Mouse (Mus musculus) forebrain, embryonic 12.5 days (tissue): ENCODE measurements around the gene Stk33. TPM values are rescaled to one million over a fixed set of nuclear protein-coding genes. Genes with fewer than 3 reads are reported as not detected.

Source experiments
- ATAC-seq: fragments of 200-750 bp; cut with Nextera tagmentation; 2 replicates; pipeline ENCODE4 v1.8.0; 2017; ENCODE audit warnings: moderate TSS enrichment; ENCODE audit not compliant: low FRiP score
- H3K27ac ChIP-seq: fragments of 300-500 bp; sonication (generic); 2 replicates; pipeline ENCODE4 v1.5.1; 2016; ENCODE audit warnings: mild to moderate bottlenecking
- H3K27me3 ChIP-seq: fragments of 300-500 bp; sonication (generic); 2 replicates; pipeline ENCODE4 v1.6.1; 2016; ENCODE audit warnings: mild to moderate bottlenecking
- H3K36me3 ChIP-seq: fragments of 300-500 bp; sonication (generic); replicated peaks from 2 replicates; pipeline ENCODE4 v1.6.1; 2016; ENCODE audit warnings: mild to moderate bottlenecking
- H3K4me1 ChIP-seq: fragments of 300-500 bp; sonication (generic); 2 replicates; pipeline ENCODE4 v1.6.1; 2016
- H3K4me2 ChIP-seq: fragments of 300-500 bp; sonication (generic); 2 replicates; pipeline ENCODE4 v1.6.1; 2016; ENCODE audit warnings: mild to moderate bottlenecking, moderate library complexity
- H3K4me3 ChIP-seq: fragments of 300-500 bp; sonication (generic); replicated peaks from 2 replicates; pipeline ENCODE4 v1.5.1; 2016; ENCODE audit warnings: mild to moderate bottlenecking
- H3K9ac ChIP-seq: fragments of 300-500 bp; sonication (generic); 2 replicates; pipeline ENCODE4 v1.6.1; 2016; ENCODE audit warnings: mild to moderate bottlenecking
- H3K9me3 ChIP-seq: fragments of 300-500 bp; sonication (generic); 2 replicates; pipeline ENCODE4 v1.6.1; 2016
- WGBS: fragments of 180-500 bp; shearing (Covaris S2); methylation state at CpG from one replicate; pipeline ENCODE4 v1.1.7; 2016; 5-methylcytosine and 5-hydroxymethylcytosine counted together
- polyA plus RNA-seq: library from polyadenylated mRNA; unstranded; fragments of >200 nt; fragmentation: Nextera tagmentation; extraction: Ambion mirVana; gene quantifications from 2 replicates; pipeline ENCODE4 v1.2.1, GENCODE M21; 2016

Stk33 gene
- polyA plus RNA-seq, 1 experiment from 2014 or later, result 12.6 TPM

- Histone ChIP-seq H3K4me3 (no peak overlapping the region), H3K4me1 (peaks cover 66% of the 10 kb centered on the region), H3K36me3 (no peaks in the 10 kb centered on the region), H3K27me3 (peaks cover 69% of the 10 kb centered on the region), H3K9me3 (no peaks in the 10 kb centered on the region), H3K9ac (no peak overlapping the region), H3K4me2 (no peak overlapping the region), H3K27ac (peak overlapping the region; percentile 65)
- whole genome bisulfite sequencing, result 5% methylated on average over 2 of the region's 2 CpGs
- ATAC-seq, result peak; percentile 28; the same call in 1 of the 2 replicates
These were observed 203.8 kb downstream of the Stk33 start for GRCm38 (mm10) chr7:109234882-109235640.

DNA sequence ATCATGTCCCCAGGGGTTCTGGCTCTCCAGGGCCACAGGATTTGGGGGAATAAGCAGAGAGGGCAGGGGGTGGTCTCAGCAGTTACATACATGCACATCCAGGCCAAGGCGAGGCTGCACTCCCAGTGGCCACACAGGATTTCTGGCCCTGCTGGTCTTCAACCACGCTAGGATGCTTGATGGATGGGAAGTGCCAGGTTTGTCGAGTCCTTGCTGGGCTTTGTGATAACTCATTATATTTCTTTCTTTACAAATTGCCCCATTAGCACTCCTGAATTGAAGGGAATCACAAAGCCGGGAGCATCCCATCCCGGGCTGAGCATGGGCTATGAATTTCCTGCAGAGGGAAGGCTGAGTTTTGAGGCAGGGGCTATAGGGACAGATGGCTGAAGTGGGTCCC, 204.4 kb downstream of the Stk33 start:
- WGBS, result 6% methylated on average over 5 of the region's 5 CpGs
- Histone ChIP-seq H3K27ac (peak overlapping the region; percentile 65; the same call in 1 of the 2 replicates), H3K36me3 (no peaks in the 10 kb centered on the region), H3K4me1 (peaks cover 63% of the 10 kb centered on the region), H3K27me3 (peaks cover 69% of the 10 kb centered on the region), H3K4me2 (no peak overlapping the region), H3K9ac (no peak overlapping the region), H3K4me3 (no peak overlapping the region), H3K9me3 (no peaks in the 10 kb centered on the region)
- ATAC-seq, result 0 out of 2 replicates have a peak, but pooled peaks have one; percentile 9

GRCm38 (mm10) chr7:109231881-109232321, 207.0 kb downstream of the Stk33 start:
- H3K9me3 ChIP-seq, result no peaks in the 10 kb centered on the region
- ATAC-seq, result peak; percentile 74
- no peak overlapping the region for H3K4me2 ChIP-seq
- no peaks in the 10 kb centered on the region for H3K36me3 ChIP-seq
- no peak overlapping the region for H3K4me3 ChIP-seq
- H3K9ac ChIP-seq, result no peak overlapping the region
- peaks cover 53% of the 10 kb centered on the region for H3K4me1 ChIP-seq
- 14% methylated on average over 11 of the region's 11 CpGs for WGBS
- H3K27me3 ChIP-seq, result peaks cover 68% of the 10 kb centered on the region
- H3K27ac ChIP-seq, result peak overlapping the region; percentile 54; the same call in 1 of the 2 replicates

GRCm38 (mm10) chr7:109231307-109231706, 207.6 kb downstream of the Stk33 start:
- peak overlapping the region; percentile 68; the same call in 1 of the 2 replicates for H3K27ac ChIP-seq
- peaks cover 53% of the 10 kb centered on the region for H3K4me1 ChIP-seq
- ATAC-seq, result peak; percentile 54; the same call in 1 of the 2 replicates
- WGBS, result 38% methylated on average over 5 of the region's 5 CpGs
- no peaks in the 10 kb centered on the region for H3K36me3 ChIP-seq
- no peak overlapping the region for H3K4me3 ChIP-seq
- no peaks in the 10 kb centered on the region for H3K9me3 ChIP-seq
- H3K27me3 ChIP-seq, result peaks cover 65% of the 10 kb centered on the region
- no peak overlapping the region for H3K9ac ChIP-seq
- H3K4me2 ChIP-seq, result no peak overlapping the region

- H3K36me3 ChIP-seq, result no peaks in the 10 kb centered on the region
- peak; percentile 36; the same call in 1 of the 2 replicates for ATAC-seq
- 14% methylated on average over 2 of the region's 2 CpGs for WGBS
- H3K4me2 ChIP-seq, result no peak overlapping the region
- H3K9ac ChIP-seq, result no peak overlapping the region
- H3K27ac ChIP-seq, result no peak overlapping the region; the same call in 1 of the 2 replicates
- peaks cover 60% of the 10 kb centered on the region for H3K27me3 ChIP-seq
- no peak overlapping the region for H3K4me3 ChIP-seq
- H3K4me1 ChIP-seq, result peaks cover 51% of the 10 kb centered on the region
- H3K9me3 ChIP-seq, result no peaks in the 10 kb centered on the region
These were observed 208.1 kb downstream of the Stk33 start for GRCm38 (mm10) chr7:109230806-109231205.

Other genes starting within 250 kb of the Stk33 start
- gene Trim66, start 69.1 kb upstream of the Stk33 start, polyA plus RNA-seq, result 0.64 and 1.6 TPM in 2 replicates
- 97.2 and 98.3 TPM in 2 replicates for gene Rpl27a, start 80.1 kb upstream of the Stk33 start, polyA plus RNA-seq